Mouse (Mus musculus) activated CD4-positive, CD25-positive, alpha-beta regulatory T cell (primary cell): ENCODE results near the gene Mrps18c. TPM values are rescaled to one million over a fixed set of nuclear protein-coding genes. Genes with fewer than 3 reads are reported as not detected.

Experiments
- polyA plus RNA-seq, 2 experiments: library from polyadenylated mRNA; unstranded; fragments of 100-300 nt; shearing (Covaris generic); gene quantifications; one replicate each; pipeline ENCODE4 v1.2.1; 2017

The Mrps18c gene
- 100 to 1,000 TPM; 161 to 173 TPM for polyA plus RNA-seq

DNA sequence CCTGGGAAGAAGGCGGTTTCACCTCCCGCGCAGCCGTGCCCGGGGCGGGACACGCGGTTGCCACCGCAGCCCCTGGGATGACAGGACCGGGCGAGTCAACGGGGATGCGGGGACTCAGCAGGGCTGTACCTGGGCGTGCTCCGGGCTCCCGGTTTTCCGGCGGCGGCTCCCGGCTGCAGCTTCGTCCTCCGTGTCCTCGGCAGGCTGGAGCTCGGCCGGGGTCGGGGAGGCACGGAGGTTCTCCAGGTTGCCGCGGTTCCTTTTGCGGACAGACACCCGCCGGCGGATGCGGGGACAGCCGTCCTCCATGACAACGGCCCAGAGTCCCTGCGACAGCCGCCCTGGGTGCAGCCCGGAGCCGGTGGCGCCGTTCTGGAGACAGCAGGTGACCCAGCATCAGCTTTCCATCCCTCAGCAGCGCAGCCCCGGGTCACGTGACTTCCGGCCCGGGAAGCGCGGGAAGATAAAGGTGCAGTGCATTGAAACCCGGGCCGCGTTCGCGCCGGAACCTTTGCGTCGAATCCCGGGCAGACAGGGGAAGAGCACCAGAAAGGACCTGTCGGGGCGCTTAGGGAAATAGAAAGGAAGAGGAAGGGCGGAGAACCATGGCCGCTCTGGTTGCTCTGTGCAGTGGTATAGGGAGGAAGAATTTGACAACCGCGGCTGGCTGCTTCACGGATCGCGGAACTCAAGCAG lies at the start of gene Mrps18c, which contains the start of gene Helq:
Mrps18c (plus strand) TSS at position 463 of the 696 bp plus-strand sequence.
Helq (minus strand) TSS at position 434 of the 696 bp plus-strand sequence.

DNA sequence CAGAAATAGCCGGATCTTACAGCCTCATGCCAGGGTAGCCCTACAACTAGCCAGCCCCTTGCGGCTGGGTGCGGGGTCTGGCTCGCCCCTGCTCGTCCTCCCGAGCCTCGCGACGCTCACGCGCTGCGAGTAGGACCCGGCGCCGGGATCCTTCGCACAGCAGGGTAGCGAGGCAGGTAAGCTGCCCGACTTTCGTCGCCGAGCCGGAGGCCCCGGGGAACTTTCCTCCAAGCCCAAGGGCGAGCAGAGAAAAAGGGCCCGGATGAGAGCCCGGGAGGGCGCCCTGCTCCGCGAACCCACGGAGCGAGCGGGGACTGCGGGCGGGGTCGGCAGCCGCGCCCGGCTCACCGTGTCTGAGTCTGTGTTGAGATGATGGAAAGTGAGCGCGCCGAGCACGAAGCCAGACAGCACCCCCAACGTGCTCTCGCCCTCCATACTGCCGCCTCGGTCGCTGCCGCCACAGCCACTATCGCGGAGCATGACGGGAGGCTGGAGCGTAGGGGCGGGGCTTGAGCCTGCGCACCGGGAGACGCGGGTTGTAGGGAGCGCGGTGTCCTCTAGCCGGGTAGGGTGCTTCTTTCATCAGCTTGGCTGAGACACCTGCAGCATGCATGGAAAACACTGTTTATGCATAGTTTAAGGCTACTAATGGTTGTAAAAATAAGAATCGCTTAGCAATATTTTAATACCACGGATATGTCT lies 22.2 kb downstream of the Mrps18c start, which contains the start of gene Abraxas1:
Abraxas1 (minus strand) TSS at position 483 of the 702 bp plus-strand sequence.

DNA sequence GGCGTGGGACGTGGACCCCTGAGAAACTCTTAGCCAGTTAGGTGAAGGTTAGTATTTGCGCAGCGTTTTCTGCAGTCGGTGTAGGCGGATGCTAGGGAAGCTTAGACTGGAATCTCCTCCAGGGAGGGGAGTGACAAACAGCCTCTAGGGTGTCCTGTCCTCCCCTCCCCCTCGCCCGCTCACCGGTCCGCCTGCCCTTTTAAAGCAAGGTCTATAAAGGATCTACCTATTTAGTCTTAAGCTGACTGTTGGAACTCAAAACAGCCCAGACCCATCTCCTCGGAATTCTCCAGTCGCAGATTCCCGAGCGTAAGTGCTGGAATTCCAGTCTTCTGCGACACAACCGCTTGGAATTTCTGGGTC lies 47.0 kb downstream of the Mrps18c start, which contains the start of gene Gpat3:
Gpat3 (plus strand) TSS at position 229 of the 363 bp plus-strand sequence.

Other genes with a start within 250 kb of the Mrps18c start
- gene Plac8, start 226.4 kb upstream of the Mrps18c start, polyA plus RNA-seq: 10 to 100 TPM; 33.5 to 48.9 TPM
- 10 to 100 TPM; 29.6 to 30.1 TPM for gene Coq2, start 123.5 kb upstream of the Mrps18c start, polyA plus RNA-seq
- gene Hpse, start 78.9 kb upstream of the Mrps18c start, polyA plus RNA-seq: 1 to 10 TPM; 3.1 to 6.4 TPM
- 10 to 100 TPM; 17.4 to 23.3 TPM for gene Helq, start within 50 bp of the Mrps18c start, polyA plus RNA-seq
- 10 to 100 TPM; 17.3 to 28.4 TPM for gene Abraxas1, start 22.3 kb downstream of the Mrps18c start, polyA plus RNA-seq
- under 1 TPM; 0.64 to 0.79 TPM for gene Gpat3, start 47.1 kb downstream of the Mrps18c start, polyA plus RNA-seq